Mouse (Mus musculus): ENCODE measurements at regions not wholly inside any gene's neighbourhood (a gene's known extent, or its start where the extent isn't known, plus 50 kb on each side); places are given as distances from the start of the nearest gene placed in this dataset.
"Not testable (repeated sequence)": the region's sequence is repeated elsewhere in the genome, so short reads cannot be mapped to it uniquely, and the experiment has no call there.

- in situ Hi-C loops (cut with MboI; ENCODE audit: low sequenced_read_pairs), result no loop called here
These were observed 103.5 kb upstream of the Rpl34 start for GRCm38 (mm10) chr3:130833722-130834121.

- in situ Hi-C loops (cut with MboI; ENCODE audit: low sequenced_read_pairs), result no loop called here
These were observed 102.9 kb upstream of the Rpl34 start for GRCm38 (mm10) chr3:130833082-130833481.

GRCm38 (mm10) chr3:130831788-130832187 lies 101.6 kb upstream of the Rpl34 start:
- in situ Hi-C loops (cut with MboI; ENCODE audit: low sequenced_read_pairs), result no loop called here

GRCm38 (mm10) chr3:130828346-130828745 lies 98.1 kb upstream of the Rpl34 start:
- in situ Hi-C loops (cut with MboI; ENCODE audit: low sequenced_read_pairs), result no loop called here

- in situ Hi-C loops (cut with MboI; ENCODE audit: low sequenced_read_pairs), result no loop called here
These were observed 97.7 kb upstream of the Rpl34 start for GRCm38 (mm10) chr3:130827934-130828333.

- in situ Hi-C loops (cut with MboI; ENCODE audit: low sequenced_read_pairs), result no loop called here
These were observed 96.8 kb upstream of the Rpl34 start for GRCm38 (mm10) chr3:130827021-130827420.

GRCm38 (mm10) chr3:130819837-130820098 lies 89.6 kb upstream of the Rpl34 start:
- in situ Hi-C loops (cut with MboI; ENCODE audit: low sequenced_read_pairs), result no loop called here

GRCm38 (mm10) chr3:130819031-130819836 lies 89.0 kb upstream of the Rpl34 start:
- in situ Hi-C loops (cut with MboI; ENCODE audit: low sequenced_read_pairs), result no loop called here

GRCm38 (mm10) chr3:130818467-130819030 lies 88.4 kb upstream of the Rpl34 start:
- in situ Hi-C loops (cut with MboI; ENCODE audit: low sequenced_read_pairs), result no loop called here

- in situ Hi-C loops (cut with MboI; ENCODE audit: low sequenced_read_pairs), result no loop called here
These were observed 79.8 kb upstream of the Rpl34 start for GRCm38 (mm10) chr3:130809696-130810665.

GRCm38 (mm10) chr3:130805345-130805744 lies 75.1 kb upstream of the Rpl34 start:
- in situ Hi-C loops (cut with MboI; ENCODE audit: low sequenced_read_pairs), result no loop called here

- in situ Hi-C loops (cut with MboI; ENCODE audit: low sequenced_read_pairs), result no loop called here
These were observed 74.1 kb upstream of the Rpl34 start for GRCm38 (mm10) chr3:130804327-130804662.

GRCm38 (mm10) chr3:130803591-130804326 lies 73.6 kb upstream of the Rpl34 start:
- in situ Hi-C loops (cut with MboI; ENCODE audit: low sequenced_read_pairs), result no loop called here

GRCm38 (mm10) chr3:130800016-130800415 lies 69.8 kb upstream of the Rpl34 start:
- in situ Hi-C loops (cut with MboI; ENCODE audit: low sequenced_read_pairs), result no loop called here

GRCm38 (mm10) chr3:130797956-130798355 lies 67.8 kb upstream of the Rpl34 start:
- in situ Hi-C loops (cut with MboI; ENCODE audit: low sequenced_read_pairs), result not testable (repeated sequence)

- in situ Hi-C loops (cut with MboI; ENCODE audit: low sequenced_read_pairs), result no loop called here
These were observed 66.3 kb upstream of the Rpl34 start for GRCm38 (mm10) chr3:130796531-130796930.

GRCm38 (mm10) chr3:130795396-130795795 lies 65.2 kb upstream of the Rpl34 start:
- in situ Hi-C loops (cut with MboI; ENCODE audit: low sequenced_read_pairs), result no loop called here

GRCm38 (mm10) chr3:130794142-130794925 lies 64.1 kb upstream of the Rpl34 start:
- in situ Hi-C loops (cut with MboI; ENCODE audit: low sequenced_read_pairs), result no loop called here

- in situ Hi-C loops (cut with MboI; ENCODE audit: low sequenced_read_pairs), result no loop called here
These were observed 50.6 kb upstream of the Rpl34 start for GRCm38 (mm10) chr3:130780706-130781240.

Measured in CH12F3 (cell line).